Mouse (Mus musculus): ENCODE data around the gene Gm21876. TPM values are rescaled to one million over a fixed set of nuclear protein-coding genes. Genes with fewer than 3 reads are reported as not detected.
"Not testable (repeated sequence)": the region's sequence is repeated elsewhere in the genome, so short reads cannot be mapped to it uniquely, and the experiment has no call there.

Gene Gm21876
- not detected in 2 replicates for polyA plus RNA-seq (2016; fragmentation: Nextera tagmentation; extraction: Ambion mirVana)

- H3K4me3 ChIP-seq: no peak within 1 kb of the TSS
- 89% methylated on average over 3 of the region's 3 CpGs for WGBS
- no peaks in the 10 kb centered on the region for H3K9me3 ChIP-seq
- no peak within 1 kb of the TSS for H3K27ac ChIP-seq (replicated peaks)
- H3K4me2 ChIP-seq (replicated peaks): no peak within 1 kb of the TSS
- no peak for ATAC-seq (ENCODE audit: low FRiP score, low read depth)
- no peaks in the 10 kb centered on the region for H3K4me1 ChIP-seq
- no peak within 1 kb of the TSS for H3K9ac ChIP-seq (replicated peaks)
- H3K27me3 ChIP-seq: no peaks in the 10 kb centered on the region
- no peaks in the 10 kb centered on the region for H3K36me3 ChIP-seq
Measured at GRCm38 (mm10) chrX:21175553-21175952, at the start of gene Gm21876. Gm21876 (minus strand) TSS chrX:21175653.

- H3K27me3 ChIP-seq: no peaks in the 10 kb centered on the region
- ATAC-seq (ENCODE audit: low FRiP score, low read depth): no peak
- no peaks in the 10 kb centered on the region for H3K4me1 ChIP-seq
- H3K9ac ChIP-seq (replicated peaks): no peak overlapping the region
- no peak overlapping the region for H3K27ac ChIP-seq (replicated peaks)
- WGBS: 60% methylated on average over 3 of the region's 3 CpGs
- H3K36me3 ChIP-seq: no peaks in the 10 kb centered on the region
- H3K4me2 ChIP-seq (replicated peaks): no peak overlapping the region
- no peak overlapping the region for H3K4me3 ChIP-seq
- no peaks in the 10 kb centered on the region for H3K9me3 ChIP-seq
Measured at GRCm38 (mm10) chrX:21220422-21220821, 45.0 kb upstream of the Gm21876 start.

GRCm38 (mm10) chrX:21146675-21147074 is 28.8 kb downstream of the Gm21876 start:
- H3K9me3 ChIP-seq; H3K4me3 ChIP-seq; H3K36me3 ChIP-seq; H3K9ac ChIP-seq (replicated peaks); H3K27me3 ChIP-seq; H3K27ac ChIP-seq (replicated peaks); ATAC-seq (ENCODE audit: low FRiP score, low read depth); H3K4me2 ChIP-seq (replicated peaks); H3K4me1 ChIP-seq: not testable (repeated sequence)
- WGBS: 91% methylated on average over 25 of the region's 25 CpGs

Other genes starting within 250 kb of the Gm21876 start
- 4.5 and 5.3 TPM in 2 replicates for gene Cfp, start 244.1 kb downstream of the Gm21876 start, polyA plus RNA-seq (2016; fragmentation: Nextera tagmentation; extraction: Ambion mirVana)
- gene Elk1, start 225.0 kb downstream of the Gm21876 start, polyA plus RNA-seq (2016; fragmentation: Nextera tagmentation; extraction: Ambion mirVana): 15.9 and 19.6 TPM in 2 replicates
- gene Uxt, start 213.6 kb downstream of the Gm21876 start, polyA plus RNA-seq (2016; fragmentation: Nextera tagmentation; extraction: Ambion mirVana): 58.2 and 66.4 TPM in 2 replicates
- gene Zfp182, start 113.3 kb downstream of the Gm21876 start, polyA plus RNA-seq (2016; fragmentation: Nextera tagmentation; extraction: Ambion mirVana): 9.0 and 9.4 TPM in 2 replicates
- gene Spaca5, start 107.2 kb downstream of the Gm21876 start, polyA plus RNA-seq (2016; fragmentation: Nextera tagmentation; extraction: Ambion mirVana): not detected in 2 replicates
- 2.9 and 3.3 TPM in 2 replicates for gene Zfp300, start 86.1 kb downstream of the Gm21876 start, polyA plus RNA-seq (2016; fragmentation: Nextera tagmentation; extraction: Ambion mirVana)
- gene Ssxa1, start 59.8 kb downstream of the Gm21876 start, polyA plus RNA-seq (2016; fragmentation: Nextera tagmentation; extraction: Ambion mirVana): not detected in 2 replicates

All from midbrain, embryonic 12.5 days (tissue).